Mouse (Mus musculus): Measurements from ENCODE around the gene Kat2b. TPM values are rescaled to one million over a fixed set of nuclear protein-coding genes. Genes with fewer than 3 reads are reported as not detected.
A peak's percentile ranks its signal among the peaks of the same experiment; 100 is the strongest.

The Kat2b gene
- polyA plus RNA-seq, 1 experiment: 11.2 TPM

DNA sequence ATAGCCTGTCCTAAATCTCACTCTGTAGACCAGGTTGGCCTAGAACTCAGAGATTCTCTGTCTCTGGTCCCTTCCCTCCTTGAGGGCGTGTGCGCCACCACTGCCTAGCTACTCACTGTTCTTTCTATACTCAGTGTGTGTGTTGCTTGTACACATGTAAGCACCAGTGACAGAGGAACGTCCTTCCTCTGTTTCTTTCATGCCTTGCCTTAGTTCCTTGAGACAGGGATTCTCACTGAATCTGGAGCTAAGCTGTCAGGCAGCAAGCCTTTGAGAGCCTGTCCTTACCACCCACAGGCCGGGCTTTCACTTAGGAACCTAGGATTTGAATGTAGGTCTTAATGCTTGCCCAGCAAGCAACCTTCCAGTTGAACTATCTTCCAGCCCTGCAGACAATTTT, 13.0 kb downstream of the Kat2b start:
- Histone ChIP-seq H3K4me1 (ENCODE audit: control insufficient read depth, insufficient read depth, low read length) (peaks cover 24% of the 10 kb centered on the region), H3K4me3 (replicated peaks; ENCODE audit: extremely low read depth, low read depth, low read length) (no peak overlapping the region)
- TF ChIP-seq POLR2A (IDR thresholded peaks at IDR 0.05; ENCODE audit: borderline replicate concordance, extremely low read depth, low read depth, low read length): no peak
- DNase-seq: no peak
- WGBS: 70% methylated on average over 4 of the region's 4 CpGs

DNA sequence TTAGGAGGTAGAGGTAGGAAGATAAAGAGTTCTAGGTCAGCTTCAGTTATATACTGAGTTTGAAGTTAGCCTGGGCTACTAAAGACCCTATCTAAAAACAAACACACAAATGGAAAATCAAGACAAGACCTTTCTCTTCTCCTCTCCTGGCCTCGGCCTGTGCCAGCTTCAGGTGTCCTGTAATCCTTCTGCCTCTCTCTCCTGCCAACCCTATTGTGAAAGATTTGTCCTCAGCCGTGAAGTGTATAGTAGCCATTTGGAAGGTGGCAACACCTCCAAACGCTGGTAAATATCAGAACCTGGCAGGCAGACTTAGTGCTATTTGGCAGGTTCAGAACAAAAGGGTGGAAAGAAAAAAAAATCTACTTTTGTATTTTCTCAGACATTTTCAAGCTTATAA, 13.6 kb downstream of the Kat2b start:
- H3K4me3 ChIP-seq (replicated peaks; ENCODE audit: extremely low read depth, low read depth, low read length): no peak overlapping the region
- no peak for DNase-seq
- TF ChIP-seq CTCF (IDR thresholded peaks at IDR 0.05; ENCODE audit: insufficient read depth, low read length) (no peak), POLR2A (IDR thresholded peaks at IDR 0.05; ENCODE audit: borderline replicate concordance, extremely low read depth, low read depth, low read length) (no peak)
- WGBS: 45% methylated on average over 3 of the region's 3 CpGs
- H3K4me1 ChIP-seq (ENCODE audit: control insufficient read depth, insufficient read depth, low read length): peaks cover 27% of the 10 kb centered on the region

DNA sequence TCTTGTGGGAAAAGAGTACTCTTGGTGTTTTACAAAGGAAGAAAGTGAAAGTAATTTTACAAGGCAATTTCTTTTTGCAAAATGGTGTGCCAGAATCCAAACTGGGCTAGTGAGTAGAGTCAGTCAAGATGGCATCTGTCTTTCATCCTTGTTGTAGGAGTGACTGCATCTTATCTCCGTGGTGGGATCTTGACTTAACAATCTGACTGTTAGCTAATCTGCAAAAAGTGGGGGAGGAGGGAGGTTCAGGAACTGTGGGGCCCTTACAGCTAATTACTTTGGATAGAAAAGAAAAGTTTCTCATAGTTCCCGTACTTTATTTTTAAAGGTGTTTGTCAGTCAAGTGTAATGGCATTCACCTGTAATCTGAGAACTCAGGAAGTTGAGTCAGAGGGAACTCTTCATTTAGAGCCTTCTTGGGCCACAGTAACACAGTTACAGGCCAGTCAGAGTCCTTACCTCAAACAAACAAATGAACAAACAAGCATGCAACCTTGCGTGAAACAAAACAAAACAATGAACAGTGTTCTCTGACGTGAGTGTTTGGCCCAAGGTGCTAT, 15.4 kb downstream of the Kat2b start:
- 44% methylated on average over 4 of the region's 4 CpGs for WGBS
- no peak for DNase-seq
- no peak for TF ChIP-seq CTCF (IDR thresholded peaks at IDR 0.05; ENCODE audit: insufficient read depth, low read length)
- H3K4me1 ChIP-seq (ENCODE audit: control insufficient read depth, insufficient read depth, low read length): peaks cover 33% of the 10 kb centered on the region
- H3K4me3 ChIP-seq (replicated peaks; ENCODE audit: extremely low read depth, low read depth, low read length): no peak overlapping the region

GRCm38 (mm10) chr17:53582805-53583204, 16.1 kb downstream of the Kat2b start:
- WGBS: 91% methylated on average over 7 of the region's 7 CpGs
- Histone ChIP-seq H3K4me1 (ENCODE audit: control insufficient read depth, insufficient read depth, low read length) (peaks cover 35% of the 10 kb centered on the region), H3K4me3 (replicated peaks; ENCODE audit: extremely low read depth, low read depth, low read length) (no peak overlapping the region)
- no peak for DNase-seq
- TF ChIP-seq POLR2A (IDR thresholded peaks at IDR 0.05; ENCODE audit: borderline replicate concordance, extremely low read depth, low read depth, low read length) (no peak), CTCF (IDR thresholded peaks at IDR 0.05; ENCODE audit: insufficient read depth, low read length) (no peak)

DNA sequence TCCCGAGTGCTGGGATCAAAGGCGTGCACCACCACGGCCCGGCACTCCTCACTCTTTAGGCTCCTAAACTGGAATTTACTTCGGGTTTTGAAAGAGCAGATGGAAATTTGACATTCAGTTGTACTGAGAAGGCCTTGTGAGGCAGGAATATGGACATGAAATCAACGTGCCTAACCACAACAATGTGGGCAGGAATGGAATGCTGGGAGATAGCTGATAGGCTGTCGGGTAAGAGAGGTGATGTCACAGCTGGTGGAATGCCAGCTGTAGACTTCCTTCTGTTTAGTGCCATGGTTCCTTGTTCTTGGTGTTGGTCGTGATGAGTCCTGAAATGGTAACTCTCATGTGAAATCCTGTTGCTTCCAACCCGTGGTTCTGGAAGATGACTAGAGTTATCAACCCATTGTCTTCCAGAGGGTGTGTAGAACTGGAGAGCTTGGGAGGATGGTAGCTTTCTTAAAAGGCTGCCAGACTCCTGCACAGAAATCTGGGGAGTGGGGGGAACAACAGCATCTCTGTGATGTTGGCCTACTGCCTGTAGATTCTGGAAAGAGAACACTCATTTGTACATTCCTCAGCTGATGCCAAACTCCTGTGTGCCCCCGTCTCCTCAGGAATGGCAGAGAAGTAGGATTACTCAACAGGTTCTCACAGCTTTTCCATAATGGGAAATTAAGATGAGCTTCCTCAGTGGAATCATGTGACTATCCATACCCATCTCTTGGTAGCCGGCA, 17.4 kb downstream of the Kat2b start:
- WGBS: 59% methylated on average over 11 of the region's 11 CpGs
- H3K4me1 ChIP-seq (ENCODE audit: control insufficient read depth, insufficient read depth, low read length): peaks cover 30% of the 10 kb centered on the region

DNA sequence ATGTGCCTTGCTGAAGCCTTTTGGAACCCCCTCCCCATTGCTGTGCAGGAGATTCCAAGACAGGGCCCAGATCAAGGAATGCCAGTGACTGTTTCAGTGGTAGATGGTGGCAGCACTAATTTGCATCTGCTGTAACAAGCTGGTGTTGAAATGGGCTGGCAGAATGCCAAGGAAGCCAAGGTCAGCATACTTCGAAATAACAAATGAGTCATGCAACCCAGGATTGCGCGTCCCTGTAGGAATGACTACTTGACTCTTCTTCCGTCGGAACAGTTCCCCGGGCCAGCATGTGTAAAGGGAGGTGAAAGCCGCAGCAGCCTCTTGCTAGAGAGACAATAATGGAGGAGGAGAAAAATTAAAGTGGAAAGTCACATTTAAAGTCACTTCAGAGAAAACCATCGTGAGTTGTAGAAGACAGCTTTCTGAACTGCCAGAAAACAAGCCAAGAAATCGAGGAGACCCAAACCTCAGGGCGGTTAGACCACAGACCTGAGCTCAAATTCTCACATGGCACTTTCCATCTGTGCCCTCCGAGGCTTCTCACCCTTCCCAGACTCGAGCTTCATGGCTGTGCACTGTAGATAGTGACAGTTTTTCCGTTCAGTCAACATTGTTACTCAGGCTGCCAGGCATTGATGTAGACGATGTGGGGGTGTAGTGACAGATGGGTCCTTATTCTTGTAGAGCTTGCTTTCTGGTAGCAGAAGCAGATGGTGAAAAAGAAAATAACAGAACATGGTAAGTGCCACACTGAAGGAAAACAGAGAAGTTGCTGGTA, 20.6 kb downstream of the Kat2b start:
- Histone ChIP-seq H3K4me1 (ENCODE audit: control insufficient read depth, insufficient read depth, low read length) (peaks cover 23% of the 10 kb centered on the region), H3K4me3 (replicated peaks; ENCODE audit: extremely low read depth, low read depth, low read length) (no peak overlapping the region)
- TF ChIP-seq CTCF (IDR thresholded peaks at IDR 0.05; ENCODE audit: insufficient read depth, low read length): no peak
- TF ChIP-seq POLR2A (IDR thresholded peaks at IDR 0.05; ENCODE audit: borderline replicate concordance, extremely low read depth, low read depth, low read length): no peak
- DNase-seq: peak; percentile 83
- WGBS: 9% methylated on average over 14 of the region's 14 CpGs

More for the DNA sequence above, 17.4 kb downstream of the Kat2b start:
- no peak for DNase-seq
- no peak overlapping the region for H3K4me3 ChIP-seq (replicated peaks; ENCODE audit: extremely low read depth, low read depth, low read length)
- TF ChIP-seq POLR2A (IDR thresholded peaks at IDR 0.05; ENCODE audit: borderline replicate concordance, extremely low read depth, low read depth, low read length): no peak
- TF ChIP-seq CTCF (IDR thresholded peaks at IDR 0.05; ENCODE audit: insufficient read depth, low read length): no peak

- WGBS: 72% methylated on average over 9 of the region's 9 CpGs
- H3K4me3 ChIP-seq (replicated peaks; ENCODE audit: extremely low read depth, low read depth, low read length): no peak overlapping the region
- DNase-seq: no peak
- peaks cover 21% of the 10 kb centered on the region for H3K4me1 ChIP-seq (ENCODE audit: control insufficient read depth, insufficient read depth, low read length)
- TF ChIP-seq POLR2A (IDR thresholded peaks at IDR 0.05; ENCODE audit: borderline replicate concordance, extremely low read depth, low read depth, low read length): no peak
- no peak for TF ChIP-seq CTCF (IDR thresholded peaks at IDR 0.05; ENCODE audit: insufficient read depth, low read length)
Measured at GRCm38 (mm10) chr17:53588097-53588855, 21.6 kb downstream of the Kat2b start.

DNA sequence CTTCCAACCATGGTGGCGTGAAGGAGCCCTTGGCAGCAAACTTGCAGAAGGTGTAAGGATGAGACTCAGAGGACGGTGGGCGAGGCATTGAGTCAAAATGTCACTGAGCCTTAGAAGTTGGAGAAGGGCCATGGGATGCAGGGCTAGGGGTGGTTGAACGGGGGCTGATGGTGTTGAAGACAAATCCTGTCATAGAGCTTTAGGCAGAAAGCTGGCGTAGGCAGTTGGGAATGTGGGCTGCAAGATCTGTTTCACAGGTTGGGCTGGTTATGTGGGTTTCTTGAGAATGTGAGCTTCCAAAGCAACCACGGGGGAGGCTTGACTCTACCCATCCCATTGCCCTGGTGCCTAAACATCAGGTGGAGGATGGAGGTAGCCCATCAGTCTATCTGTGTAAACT, 23.4 kb downstream of the Kat2b start:
- Histone ChIP-seq H3K4me1 (ENCODE audit: control insufficient read depth, insufficient read depth, low read length) (peaks cover 19% of the 10 kb centered on the region), H3K4me3 (replicated peaks; ENCODE audit: extremely low read depth, low read depth, low read length) (no peak overlapping the region)
- 83% methylated on average over 6 of the region's 6 CpGs for WGBS
- DNase-seq: no peak
- TF ChIP-seq CTCF (IDR thresholded peaks at IDR 0.05; ENCODE audit: insufficient read depth, low read length) (no peak), POLR2A (IDR thresholded peaks at IDR 0.05; ENCODE audit: borderline replicate concordance, extremely low read depth, low read depth, low read length) (no peak)

DNA sequence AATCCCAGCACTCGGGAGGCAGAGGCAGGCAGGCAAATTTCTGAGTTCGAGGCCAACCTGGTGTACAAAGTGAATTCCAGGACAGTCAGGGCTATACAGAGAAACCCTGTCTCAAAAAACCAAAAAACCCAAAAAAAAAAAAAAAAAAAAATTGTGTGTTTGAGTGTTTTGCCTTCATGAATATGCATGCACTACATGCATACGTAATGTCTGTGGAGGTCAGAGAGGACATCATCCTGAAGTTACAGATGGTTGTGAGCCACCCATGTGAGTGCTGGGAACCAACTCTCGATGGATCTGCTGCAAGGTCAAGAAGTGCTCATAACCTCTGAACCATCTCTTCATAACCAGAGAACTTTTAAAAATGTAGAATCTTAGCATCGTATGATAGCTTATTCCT, 25.2 kb downstream of the Kat2b start:
- TF ChIP-seq CTCF (IDR thresholded peaks at IDR 0.05; ENCODE audit: insufficient read depth, low read length): no peak
- no peak for TF ChIP-seq POLR2A (IDR thresholded peaks at IDR 0.05; ENCODE audit: borderline replicate concordance, extremely low read depth, low read depth, low read length)
- H3K4me1 ChIP-seq (ENCODE audit: control insufficient read depth, insufficient read depth, low read length): peaks cover 24% of the 10 kb centered on the region
- no peak for DNase-seq
- WGBS: 90% methylated on average over 5 of the region's 5 CpGs
- H3K4me3 ChIP-seq (replicated peaks; ENCODE audit: extremely low read depth, low read depth, low read length): no peak overlapping the region

Data from lung, adult 2 months (tissue).